Comparison of ENCODE assay signal across 20 mouse cellular contexts in genomic region chr4:99972886-99973285, GRCm38 (mm10).
"Had no signal": no experiment of that assay in that cellular context is flagged by ENCODE, and none has a peak within 500 bp of the region (broad histone marks: within the 10 kb centered on the region; RNA-seq: fewer than 3 reads in every experiment).

No protein-coding gene starts in this region.

- H3K27me3 ChIP-seq: heart, embryonic 12.5 days; hindbrain, embryonic 12.5 days; intestine, embryonic 15.5 days; limb, embryonic 12.5 days; liver, embryonic 13.5 days had no signal

- H3K4me3 ChIP-seq: heart, adult 2 months; heart, embryonic 10.5 days; heart, embryonic 12.5 days; hindbrain, embryonic 10.5 days; hindbrain, embryonic 12.5 days; intestine, embryonic 15.5 days; layer of hippocampus, adult 2 months; left cerebral cortex, adult 2 months; limb, embryonic 10.5 days; limb, embryonic 12.5 days; liver, embryonic 13.5 days had no signal

- DNase-seq: gastrocnemius, postnatal 14 days; heart, adult 2 months; heart, postnatal 10 days; heart, postnatal 4 days; kidney, adult 18-20 months; kidney, adult 8-10 months; kidney, postnatal 10 days; kidney, postnatal 25 days; kidney, postnatal 4 days; liver; liver, embryonic 13.5 days had no signal

- H3K36me3 ChIP-seq: hindbrain, embryonic 10.5 days; hindbrain, embryonic 12.5 days; intestine, embryonic 15.5 days; limb, embryonic 12.5 days had no signal
